In genomic region chr3:95283589-95283941, GRCm38 (mm10) we compare ENCODE assay signal across 8 mouse cellular contexts. TPM values are rescaled to one million over a fixed set of nuclear protein-coding genes. Genes with fewer than 3 reads are reported as not detected.
DNase-seq lines count a peak whose midpoint lies in the region; ATAC-seq and TF ChIP-seq lines count a peak whose summit lies in the region.

No protein-coding gene starts in this region.

- H3K4me3 ChIP-seq in heart, embryonic 12.5 days, result peak overlapping the region; percentile 52
- H3K4me3 ChIP-seq in G1E (ENCODE audit: low read depth, low read length) (peak overlapping the region; percentile 78), macrophage (ENCODE audit: inconsistent target) (peak overlapping the region; percentile 91)
- peak overlapping the region; percentile 82 for H3K4me3 ChIP-seq in heart, embryonic 16.5 days (ENCODE audit: low read length)

- WGBS in heart, embryonic 12.5 days, result 2% methylated on average over 7 of the region's 7 CpGs
- WGBS in heart, embryonic 16.5 days, result 2% methylated on average over 7 of the region's 7 CpGs
- 2% methylated on average over 7 of the region's 7 CpGs for WGBS in macrophage (ENCODE audit: missing documents)

- H3K4me2 ChIP-seq in heart, embryonic 12.5 days, result peak overlapping the region; percentile 79
- peak overlapping the region; percentile 96 for H3K4me2 ChIP-seq in heart, embryonic 16.5 days (ENCODE audit: low read depth, low read length)

- H3K9me3 ChIP-seq in heart, embryonic 12.5 days (replicated peaks), result no peaks in the 10 kb centered on the region
- no peaks in the 10 kb centered on the region for H3K9me3 ChIP-seq in G1E (replicated peaks)
- no peaks in the 10 kb centered on the region for H3K9me3 ChIP-seq in heart, embryonic 16.5 days (replicated peaks; ENCODE audit: control insufficient read depth, low read length)

- intact Hi-C loops in heart, postnatal 14 days (cut with DNase I), result loop anchor here (2.0 kb wide), 1 partner anchor 31 kb away; the partner anchor contains the start of gene Cers2

- peaks cover 86% of the 10 kb centered on the region for H3K79me2 ChIP-seq in macrophage (ENCODE audit: inconsistent target)

- TF ChIP-seq CTCF in G1E (IDR thresholded peaks at IDR 0.05; ENCODE audit: low read depth, low read length), result no peak

- H3K36me3 ChIP-seq in heart, embryonic 12.5 days, result peaks cover 13% of the 10 kb centered on the region
- H3K36me3 ChIP-seq in G1E (replicated peaks), result peaks cover 40% of the 10 kb centered on the region
- peaks cover 7% of the 10 kb centered on the region for H3K36me3 ChIP-seq in heart, embryonic 16.5 days (ENCODE audit: control insufficient read depth, insufficient read depth)
- H3K36me3 ChIP-seq in macrophage (ENCODE audit: inconsistent target), result peaks cover 13% of the 10 kb centered on the region

- ATAC-seq in heart, embryonic 12.5 days (ENCODE audit: insufficient number of reproducible peaks, low FRiP score), result no peak
- ATAC-seq in G1E (ENCODE audit: extremely low read depth, insufficient number of reproducible peaks, low FRiP score, poor library complexity, severe bottlenecking), result no peak
- ATAC-seq in heart, embryonic 16.5 days (replicated peaks; ENCODE audit: extremely low read depth, insufficient read depth, low FRiP score), result no peak

- no peaks in the 10 kb centered on the region for H3K27me3 ChIP-seq in heart, embryonic 12.5 days (replicated peaks)
- H3K27me3 ChIP-seq in G1E (ENCODE audit: insufficient read depth, low read length), result no peaks in the 10 kb centered on the region
- H3K27me3 ChIP-seq in heart, embryonic 16.5 days (ENCODE audit: control insufficient read depth, insufficient read depth, low read length), result no peaks in the 10 kb centered on the region

- peak overlapping the region; percentile 97 for H3K27ac ChIP-seq in heart, embryonic 12.5 days (ENCODE audit: poor library complexity, severe bottlenecking)
- peak overlapping the region; percentile 92 for H3K27ac ChIP-seq in heart, embryonic 16.5 days (ENCODE audit: low read length)
- H3K27ac ChIP-seq in macrophage, result peak overlapping the region; percentile 96

- peak overlapping the region; percentile 79 for H3K9ac ChIP-seq in heart, embryonic 12.5 days
- H3K9ac ChIP-seq in heart, embryonic 16.5 days (ENCODE audit: low read length), result peak overlapping the region; percentile 91

- peaks cover 18% of the 10 kb centered on the region for H3K4me1 ChIP-seq in heart, embryonic 12.5 days (replicated peaks)
- peaks cover 63% of the 10 kb centered on the region for H3K4me1 ChIP-seq in G1E (ENCODE audit: insufficient read depth, low read depth, low read length)
- H3K4me1 ChIP-seq in heart, embryonic 16.5 days (ENCODE audit: control insufficient read depth, insufficient read depth, low read length), result peaks cover 16% of the 10 kb centered on the region

- DNase-seq in heart, postnatal 14 days, result no peak
- DNase-seq in G1E (ENCODE audit: low spot score), result no peak
- no peak for DNase-seq in adrenal gland, postnatal 36 days
- no peak for DNase-seq in right cerebral cortex, adult 2 months (ENCODE audit: low spot score in 2 of 2)
- no peak for DNase-seq in thymus, postnatal 4 days

RNA-seq across cellular contexts. Expression of gene Prune1, which starts 1.7 kb away (rescaled TPM):
- 29.5 and 31.7 TPM in 2 replicates for polyA plus RNA-seq in heart, embryonic 12.5 days (2016; fragmentation: Nextera tagmentation; extraction: Ambion mirVana)
- total RNA-seq in heart, postnatal 14 days (2021), result 10 to 100 TPM; 19.8 to 20.4 TPM
- total RNA-seq in G1E (2014; fragmentation: Nextera tagmentation), result 32.3 and 33.5 TPM in 2 replicates
- 14.7 and 15.1 TPM in 2 replicates for total RNA-seq in G1E (2017)
- 3.8 and 4.8 TPM in 2 replicates for polyA plus RNA-seq in G1E (2012)
- 28.1 and 31.4 TPM in 2 replicates for polyA plus RNA-seq in heart, embryonic 16.5 days (2015; fragmentation: Nextera tagmentation; extraction: Ambion mirVana)
- total RNA-seq in macrophage (2018; cell fraction: chromatin; rRNA removed), result 10 to 100 TPM in 13 of 26 experiments, 1 to 10 TPM in 13; 2.4 to 36.5 (median 11.0) TPM
- total RNA-seq in macrophage (2018; cell fraction: cytosol; rRNA removed), result 10 to 100 TPM in 21 of 26 experiments, 1 to 10 TPM in 5; 8.0 to 27.4 (median 13.0) TPM
- total RNA-seq in macrophage (2018; cell fraction: nucleus; rRNA removed), result 10 to 100 TPM in 16 of 26 experiments, 1 to 10 TPM in 10; 4.2 to 29.9 (median 11.3) TPM
- polyA plus RNA-seq in macrophage (2018), result 16.7 to 27.9 TPM (median 19.2 TPM) in 3 replicates
- total RNA-seq in adrenal gland, postnatal 36 days (2021), result 10 to 100 TPM; 25.1 to 33.3 TPM

RNA-seq across cellular contexts. Expression of gene Mindy1, which starts 2.4 kb away (rescaled TPM):
- 26.9 and 29.7 TPM in 2 replicates for polyA plus RNA-seq in heart, embryonic 12.5 days (2016; fragmentation: Nextera tagmentation; extraction: Ambion mirVana)
- 10 to 100 TPM; 22.3 to 25.8 TPM for total RNA-seq in heart, postnatal 14 days (2021)
- total RNA-seq in G1E (2014; fragmentation: Nextera tagmentation) (49.1 and 49.7 TPM in 2 replicates), G1E (2017) (31.4 and 36.0 TPM in 2 replicates)
- polyA plus RNA-seq in G1E (2012) (77.5 and 97.0 TPM in 2 replicates), macrophage (2018) (99.7 to 130 TPM (median 126 TPM) in 3 replicates)
- polyA plus RNA-seq in heart, embryonic 16.5 days (2015; fragmentation: Nextera tagmentation; extraction: Ambion mirVana), result 24.7 and 28.2 TPM in 2 replicates
- total RNA-seq in macrophage (2018; cell fraction: chromatin; rRNA removed), result 100 to 1,000 TPM in 11 of 26 experiments, 10 to 100 TPM in 15; 23.9 to 384 (median 82.5) TPM
- total RNA-seq in macrophage (2018; cell fraction: cytosol; rRNA removed), result 100 to 1,000 TPM in 10 of 26 experiments, 10 to 100 TPM in 16; 32.1 to 137 (median 68.6) TPM
- total RNA-seq in macrophage (2018; cell fraction: nucleus; rRNA removed), result 100 to 1,000 TPM in 5 of 26 experiments, 10 to 100 TPM in 21; 27.8 to 201 (median 64.5) TPM
- total RNA-seq in adrenal gland, postnatal 36 days (2021), result 100 to 1,000 TPM; 120 to 147 TPM

RNA-seq across cellular contexts. Expression of gene Anxa9, which starts 23.4 kb away (rescaled TPM):
- polyA plus RNA-seq in heart, embryonic 12.5 days (2016; fragmentation: Nextera tagmentation; extraction: Ambion mirVana), result 1.2 and 1.7 TPM in 2 replicates
- total RNA-seq in heart, postnatal 14 days (2021), result under 1 TPM; 0.38 to 0.76 TPM
- total RNA-seq in G1E (2014; fragmentation: Nextera tagmentation) (15.2 and 29.8 TPM in 2 replicates), G1E (2017) (9.4 and 10.3 TPM in 2 replicates)
- polyA plus RNA-seq in G1E (2012) (1.1 and 1.4 TPM in 2 replicates), macrophage (2018) (4.7 to 5.1 TPM (median 4.8 TPM) in 3 replicates)
- polyA plus RNA-seq in heart, embryonic 16.5 days (2015; fragmentation: Nextera tagmentation; extraction: Ambion mirVana), result 0.60 and 0.79 TPM in 2 replicates
- 10 to 100 TPM in 25 of 26 experiments, 1 to 10 TPM in 1; 7.9 to 57.8 (median 37.8) TPM for total RNA-seq in macrophage (2018; cell fraction: chromatin; rRNA removed)
- total RNA-seq in macrophage (2018; cell fraction: cytosol; rRNA removed), result 1 to 10 TPM; 2.9 to 6.7 (median 4.4) TPM
- 10 to 100 TPM in 23 of 26 experiments, 1 to 10 TPM in 3; 6.4 to 43.8 (median 23.7) TPM for total RNA-seq in macrophage (2018; cell fraction: nucleus; rRNA removed)
- total RNA-seq in adrenal gland, postnatal 36 days (2021), result 1 to 10 TPM; 1.1 to 3.3 TPM

RNA-seq across cellular contexts. Expression of gene Cers2, which starts 31.0 kb away (rescaled TPM):
- 136 and 137 TPM in 2 replicates for polyA plus RNA-seq in heart, embryonic 12.5 days (2016; fragmentation: Nextera tagmentation; extraction: Ambion mirVana)
- 10 to 100 TPM; 47.4 to 47.6 TPM for total RNA-seq in heart, postnatal 14 days (2021)
- total RNA-seq in G1E (2014; fragmentation: Nextera tagmentation), result 284 and 285 TPM in 2 replicates
- total RNA-seq in G1E (2017), result 197 and 249 TPM in 2 replicates
- polyA plus RNA-seq in G1E (2012), result 459 and 654 TPM in 2 replicates
- polyA plus RNA-seq in heart, embryonic 16.5 days (2015; fragmentation: Nextera tagmentation; extraction: Ambion mirVana), result 139 and 145 TPM in 2 replicates
- total RNA-seq in macrophage (2018; cell fraction: chromatin; rRNA removed), result 100 to 1,000 TPM; 122 to 397 (median 242) TPM
- total RNA-seq in macrophage (2018; cell fraction: cytosol; rRNA removed), result 100 to 1,000 TPM; 159 to 231 (median 184) TPM
- 100 to 1,000 TPM; 133 to 373 (median 198) TPM for total RNA-seq in macrophage (2018; cell fraction: nucleus; rRNA removed)
- 216 to 338 TPM (median 252 TPM) in 3 replicates for polyA plus RNA-seq in macrophage (2018)
- total RNA-seq in adrenal gland, postnatal 36 days (2021), result 100 to 1,000 TPM; 239 to 254 TPM

RNA-seq across cellular contexts. Expression of gene Bnipl, which starts 32.6 kb away (rescaled TPM):
- polyA plus RNA-seq in heart, embryonic 12.5 days (2016; fragmentation: Nextera tagmentation; extraction: Ambion mirVana), result not detected in 2 replicates
- total RNA-seq in heart, postnatal 14 days (2021), result under 1 TPM in 1 of 2 experiments, not detected in 1; 0.32 TPM
- not detected in 2 replicates for total RNA-seq in G1E (2014; fragmentation: Nextera tagmentation)
- 0.35 TPM in 1 of 2 replicates, not detected in the other for total RNA-seq in G1E (2017)
- 0.03 and 0.12 TPM in 2 replicates for polyA plus RNA-seq in G1E (2012)
- polyA plus RNA-seq in heart, embryonic 16.5 days (2015; fragmentation: Nextera tagmentation; extraction: Ambion mirVana), result 0.22 and 0.37 TPM in 2 replicates
- total RNA-seq in macrophage (2018; cell fraction: chromatin; rRNA removed), result 1 to 10 TPM in 9 of 26 experiments, under 1 TPM in 5, not detected in 12; 0.39 to 4.7 (median 1.5) TPM
- under 1 TPM in 1 of 26 experiments, not detected in 25; 0.30 TPM for total RNA-seq in macrophage (2018; cell fraction: cytosol; rRNA removed)
- 1 to 10 TPM in 3 of 26 experiments, under 1 TPM in 5, not detected in 18; 0.34 to 2.4 (median 0.96) TPM for total RNA-seq in macrophage (2018; cell fraction: nucleus; rRNA removed)
- polyA plus RNA-seq in macrophage (2018), result not detected in 3 replicates
- total RNA-seq in adrenal gland, postnatal 36 days (2021), result under 1 TPM in 1 of 2 experiments, not detected in 1; 0.89 TPM
